Mouse (Mus musculus) CH12.LX (cell line): ENCODE data around the gene Dnaja4. TPM values are rescaled to one million over a fixed set of nuclear protein-coding genes. Genes with fewer than 3 reads are reported as not detected.
A peak's percentile ranks its signal among the peaks of the same experiment; 100 is the strongest.

Experiments
- DNase-seq: peaks from one replicate; pipeline ENCODE4 v3.0.0-alpha.2; 2013; ENCODE audit errors: extremely low read depth
- H3K27ac ChIP-seq: 2 replicates; pipeline ENCODE4 v1.5.1; 2012; ENCODE audit warnings: low read depth, mild to moderate bottlenecking, control low read depth, moderate library complexity; ENCODE audit not compliant: insufficient read depth
- H3K27me3 ChIP-seq: replicated peaks from 2 replicates; pipeline ENCODE3; 2012; ENCODE audit warnings: inconsistent platforms
- H3K36me3 ChIP-seq, 2 experiments: replicated peaks in 1 of 2; 2 replicates each; pipeline versions ENCODE3 to v1.6.1; 2012; ENCODE audit warnings: inconsistent platforms in 1 of 2, low read length in 1 of 2, mild to moderate bottlenecking in 1 of 2, mixed read lengths in 1 of 2, moderate library complexity in 1 of 2; ENCODE audit not compliant: control insufficient read depth in 1 of 2, insufficient read depth in 1 of 2
- H3K4me1 ChIP-seq, 2 experiments: 2 replicates each; pipeline ENCODE4 v1.6.1; 2012; ENCODE audit warnings: inconsistent platforms in 1 of 2, moderate library complexity in 1 of 2; ENCODE audit not compliant: insufficient read depth in 2 of 2, control insufficient read depth in 1 of 2
- H3K4me2 ChIP-seq: 2 replicates; pipeline ENCODE4 v1.6.1; 2012; ENCODE audit warnings: low read depth, mild to moderate bottlenecking, control low read depth; ENCODE audit not compliant: poor library complexity, insufficient read depth, severe bottlenecking
- H3K4me3 ChIP-seq, 3 experiments: fragments of 150-350 bp in 1 of 3; sonication (generic) in 1 of 3; replicated peaks in 1 of 3; 2 replicates each; pipeline versions ENCODE3 to v1.5.1; 2011 to 2012; ENCODE audit warnings: low read depth in 2 of 3, low read length in 2 of 3, mild to moderate bottlenecking in 2 of 3, moderate library complexity in 2 of 3, control low read depth in 1 of 3, improper control_type of control experiment in 1 of 3, inconsistent platforms in 1 of 3, mixed read lengths in 1 of 3; ENCODE audit not compliant: poor library complexity in 1 of 3
- H3K79me2 ChIP-seq: replicated peaks from 2 replicates; pipeline ENCODE4 v1.6.1; 2012; ENCODE audit warnings: mild to moderate bottlenecking, moderate library complexity; ENCODE audit not compliant: control insufficient read depth, poor library complexity, insufficient read depth, severe bottlenecking; ENCODE audit errors: extremely low read depth
- H3K9ac ChIP-seq: 2 replicates; pipeline ENCODE4 v1.6.1; 2012; ENCODE audit warnings: low read depth, mild to moderate bottlenecking, control low read depth, moderate library complexity; ENCODE audit not compliant: insufficient read depth
- H3K9me3 ChIP-seq: replicated peaks from 2 replicates; pipeline ENCODE3; 2012; ENCODE audit warnings: low read length, inconsistent platforms, mixed read lengths
- BHLHE40 ChIP-seq: IDR thresholded peaks from 2 replicates; pipeline ENCODE4 v1.6.1; 2011; ENCODE audit warnings: mild to moderate bottlenecking, low read depth, low read length, improper control_type of control experiment
- CTCF ChIP-seq, 2 experiments: IDR thresholded peaks in 1 of 2; conservative IDR thresholded peaks in 1 of 2; 2 replicates each; pipeline ENCODE4 v1.5.1; 2011 to 2012; ENCODE audit warnings: low read depth in 2 of 2, low read length in 2 of 2, improper control_type of control experiment in 1 of 2, inconsistent platforms in 1 of 2, mild to moderate bottlenecking in 1 of 2, moderate library complexity in 1 of 2
- ELF1 ChIP-seq: IDR thresholded peaks from 2 replicates; pipeline ENCODE4 v1.6.1; 2014; ENCODE audit warnings: low read depth, mild to moderate bottlenecking, inconsistent platforms, low read length, improper control_type of control experiment
- ETS1 ChIP-seq: conservative IDR thresholded peaks from 2 replicates; pipeline ENCODE4 v1.6.1; 2012; ENCODE audit warnings: low read depth, mild to moderate bottlenecking, inconsistent platforms, low read length, improper control_type of control experiment, moderate library complexity
- GABPA ChIP-seq: IDR thresholded peaks from 2 replicates; pipeline ENCODE4 v1.6.1; 2012; ENCODE audit warnings: low read depth, low read length, improper control_type of control experiment, inconsistent platforms; ENCODE audit not compliant: insufficient replicate concordance
- HCFC1 ChIP-seq: IDR thresholded peaks from 2 replicates; pipeline ENCODE4 v1.6.1; 2012; ENCODE audit warnings: low read depth, mild to moderate bottlenecking, inconsistent platforms, low read length, improper control_type of control experiment
- IRF4 ChIP-seq: IDR thresholded peaks from 2 replicates; pipeline ENCODE4 v1.6.1; 2014; ENCODE audit warnings: low read depth, mild to moderate bottlenecking, inconsistent platforms, low read length, improper control_type of control experiment
- KAT2A ChIP-seq: IDR thresholded peaks from 2 replicates; pipeline ENCODE4 v1.6.1; 2012; ENCODE audit warnings: low read length, improper control_type of control experiment, inconsistent platforms; ENCODE audit not compliant: insufficient replicate concordance
- MAX ChIP-seq: IDR thresholded peaks from 2 replicates; pipeline ENCODE4 v1.6.1; 2011; ENCODE audit warnings: low read length, improper control_type of control experiment
- MAZ ChIP-seq: IDR thresholded peaks from 2 replicates; pipeline ENCODE4 v1.6.1; 2012; ENCODE audit warnings: low read depth, mild to moderate bottlenecking, inconsistent platforms, low read length, improper control_type of control experiment, moderate library complexity
- MEF2A ChIP-seq: IDR thresholded peaks from 2 replicates; pipeline ENCODE4 v1.6.1; 2014; ENCODE audit warnings: low read depth, mild to moderate bottlenecking, inconsistent platforms, low read length, improper control_type of control experiment, borderline replicate concordance
- MXI1 ChIP-seq: IDR thresholded peaks from 2 replicates; pipeline ENCODE4 v1.6.1; 2011; ENCODE audit warnings: mild to moderate bottlenecking, low read depth, low read length, improper control_type of control experiment
- MYC ChIP-seq: IDR thresholded peaks from 2 replicates; pipeline ENCODE4 v1.6.1; 2011; ENCODE audit warnings: low read depth, mild to moderate bottlenecking, improper control_type of control experiment, low read length
- NELFE ChIP-seq: IDR thresholded peaks from 2 replicates; pipeline ENCODE4 v1.6.1; 2011; ENCODE audit warnings: low read depth, low read length, improper control_type of control experiment
- NRF1 ChIP-seq: IDR thresholded peaks from 2 replicates; pipeline ENCODE4 v1.6.1; 2014; ENCODE audit warnings: low read depth, mild to moderate bottlenecking, inconsistent platforms, low read length, improper control_type of control experiment, moderate library complexity
- PAX5 ChIP-seq: IDR thresholded peaks from 2 replicates; pipeline ENCODE4 v1.6.1; 2012; ENCODE audit warnings: low read length, inconsistent platforms, mixed read lengths
- POLR2A ChIP-seq: IDR thresholded peaks from 2 replicates; pipeline ENCODE4 v1.6.1; 2011; ENCODE audit warnings: low read depth, mild to moderate bottlenecking, improper control_type of control experiment, low read length
- POLR2AphosphoS2 ChIP-seq: IDR thresholded peaks from 2 replicates; pipeline ENCODE4 v1.6.1; 2011; ENCODE audit warnings: low read depth, low read length, improper control_type of control experiment
- RAD21 ChIP-seq: IDR thresholded peaks from 2 replicates; pipeline ENCODE4 v1.6.1; 2011; ENCODE audit warnings: low read depth, mild to moderate bottlenecking, low read length, improper control_type of control experiment, moderate library complexity
- RCOR1 ChIP-seq: conservative IDR thresholded peaks from 2 replicates; pipeline ENCODE4 v1.6.1; 2012; ENCODE audit warnings: low read depth, mild to moderate bottlenecking, inconsistent platforms, low read length, improper control_type of control experiment
- SIN3A ChIP-seq: IDR thresholded peaks from 2 replicates; pipeline ENCODE4 v1.6.1; 2012; ENCODE audit warnings: low read length, improper control_type of control experiment, inconsistent platforms
- TCF12 ChIP-seq: IDR thresholded peaks from 2 replicates; pipeline ENCODE4 v1.6.1; 2014; ENCODE audit warnings: low read depth, mild to moderate bottlenecking, inconsistent platforms, low read length, improper control_type of control experiment
- USF1 ChIP-seq: IDR thresholded peaks from 2 replicates; pipeline ENCODE4 v1.6.1; 2014; ENCODE audit warnings: low read depth, mild to moderate bottlenecking, inconsistent platforms, low read length, improper control_type of control experiment
- USF2 ChIP-seq: conservative IDR thresholded peaks from 2 replicates; pipeline ENCODE4 v1.6.1; 2011; ENCODE audit warnings: low read depth, low read length, improper control_type of control experiment
- ZMIZ1 ChIP-seq: IDR thresholded peaks from 2 replicates; pipeline ENCODE4 v1.6.1; 2012; ENCODE audit warnings: low read depth, mild to moderate bottlenecking, inconsistent platforms, low read length, improper control_type of control experiment
- dilution Hi-C: fragments of 300-500 bp; cut with MboI; formaldehyde crosslinking; loops from 2 replicates; pipeline ENCODE4 v1.14.3; 2020; ENCODE audit warnings: low sequenced_read_pairs; ENCODE audit not compliant: extremely low pct_unique_long_range_greater_than_20kb, extremely low pct_ligation_motif_present
- in situ Hi-C: fragments of 300-500 bp; cut with MboI; formaldehyde crosslinking; loops from 3 replicates; pipeline ENCODE4 v1.14.3; 2019; ENCODE audit warnings: low sequenced_read_pairs, low pct_ligation_motif_present, low pct_unique_long_range_greater_than_20kb, mixed read lengths
- polyA plus RNA-seq: library from polyadenylated mRNA; unstranded; fragments of >175 nt; gene quantifications from 2 replicates; pipeline ENCODE4 v1.2.1, GENCODE M21; 2012; ENCODE audit warnings: low read depth; ENCODE audit not compliant: insufficient read length
- total RNA-seq, 2 experiments: library from RNA; depleted of rRNA; stranded (reverse); fragments of 300-350 nt in 1 of 2; fragments of >200 nt in 1 of 2; gene quantifications; 2 replicates each; pipeline ENCODE4 v1.2.3; 2012 to 2014

Dnaja4 gene
- total and polyA plus RNA-seq, 3 experiments, result 0.81 to 2.4 (median 1.1) TPM

DNA sequence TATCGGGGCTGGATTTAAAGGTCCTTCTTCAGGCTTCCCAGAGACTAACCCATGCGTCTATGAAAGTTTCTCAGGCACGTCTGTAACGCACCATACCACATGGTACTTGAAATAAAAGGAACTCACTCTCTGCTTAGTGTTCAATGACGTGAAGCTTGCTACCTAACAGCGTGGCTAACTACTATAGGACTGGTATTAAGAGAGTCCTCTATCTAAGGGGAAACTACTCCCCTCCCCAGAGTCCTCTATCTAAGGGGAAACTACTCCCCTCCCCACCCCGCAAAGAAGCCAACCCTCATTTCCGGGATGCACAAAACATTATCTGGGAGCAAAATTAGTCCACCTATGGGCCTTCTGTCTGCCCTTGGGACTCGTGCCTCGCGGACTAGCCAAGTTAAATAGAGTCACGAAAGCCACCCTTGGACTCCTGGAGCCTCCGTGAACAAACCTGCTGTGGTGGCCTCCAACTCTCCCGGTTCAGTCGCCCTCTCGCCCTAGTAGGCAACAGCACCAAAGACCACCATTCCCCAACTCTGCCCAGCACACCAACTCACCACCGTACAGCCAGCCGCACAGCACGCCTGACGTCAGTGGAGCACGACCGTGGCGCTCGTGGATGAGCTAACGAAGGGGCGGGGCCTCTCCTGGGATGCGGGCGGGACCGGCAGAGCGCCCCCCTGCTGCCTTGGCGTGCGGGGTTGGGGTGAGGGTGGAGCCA is 35.4 kb downstream of the Dnaja4 start, which contains the start of gene Wdr61:
Wdr61 (minus strand) TSS at position 599 of the 718 bp plus-strand sequence.
- Histone ChIP-seq H3K9ac (peak within 1 kb of the TSS; percentile 90), H3K4me1 (peaks cover 4 to 35% of the 10 kb centered on the region in 2 experiments), H3K79me2 (peaks cover 28% of the 10 kb centered on the region), H3K27me3 (no peaks in the 10 kb centered on the region), H3K27ac (no peak within 1 kb of the TSS), H3K4me3 (peak within 1 kb of the TSS; percentile 66 to 98 (median 89)), H3K4me2 (peak within 1 kb of the TSS; percentile 96), H3K36me3 (peaks cover 17 to 25% of the 10 kb centered on the region in 2 experiments), H3K9me3 (no peaks in the 10 kb centered on the region)
- no peak for TF ChIP-seq RAD21
- TF ChIP-seq CTCF (conservative IDR thresholded peaks at IDR 0.05 in 1 of 2, IDR thresholded peaks at IDR 0.05 in 1 of 2; ENCODE audit: low read depth in 2 of 2, low read length in 2 of 2), result peak in 1 of 2 experiments; percentile 61; a peak in 2 of 4 replicates
- no peak for TF ChIP-seq USF1
- peak; percentile 54; the same call in 1 of the 2 replicates for TF ChIP-seq MAX
- TF ChIP-seq MAZ, result peak; percentile 80
- TF ChIP-seq RCOR1, result no peak
- peak; percentile 75 for TF ChIP-seq ELF1
- TF ChIP-seq IRF4, result peak; percentile 63
- TF ChIP-seq USF2, result no peak
- TF ChIP-seq ZMIZ1, result peak; percentile 75; the same call in 1 of the 2 replicates
- TF ChIP-seq NELFE, result peak; percentile 95
- TF ChIP-seq ETS1, result 0 out of 2 replicates have a peak, but pooled peaks have one; percentile 14
- TF ChIP-seq SIN3A, result peak; percentile 92
- peak; percentile 71; the same call in 1 of the 2 replicates for TF ChIP-seq KAT2A
- no peak for TF ChIP-seq PAX5
- peak; percentile 62; the same call in 1 of the 2 replicates for TF ChIP-seq MYC
- TF ChIP-seq POLR2AphosphoS2, result no peak
- peak; percentile 89 for TF ChIP-seq HCFC1
- TF ChIP-seq MXI1, result peak; percentile 91
- TF ChIP-seq GABPA, result peak; percentile 13; the same call in 1 of the 2 replicates
- peak; percentile 56; the same call in 1 of the 2 replicates for TF ChIP-seq MEF2A
- peak; percentile 34; the same call in 1 of the 2 replicates for TF ChIP-seq BHLHE40
- peak; percentile 92 for TF ChIP-seq POLR2A
- peak; percentile 49 for TF ChIP-seq NRF1
- peak; percentile 71; the same call in 1 of the 2 replicates for TF ChIP-seq TCF12
- DNase-seq, result peak; percentile 96
- in situ Hi-C loops (loop anchor here (25.0 kb wide), 1 partner anchor 378 kb away; no protein-coding TSS in a partner anchor), dilution Hi-C loops (no loop called here)
